Mouse (Mus musculus) kidney, adult 2 months (tissue): ENCODE results near the gene H2-Q1. TPM values are rescaled to one million over a fixed set of nuclear protein-coding genes. Genes with fewer than 3 reads are reported as not detected.
"Not testable (repeated sequence)": the region's sequence is repeated elsewhere in the genome, so short reads cannot be mapped to it uniquely, and the experiment has no call there.

ENCODE experiments used
- DNase-seq: peaks from one replicate; pipeline ENCODE4 v3.0.0; 2021
- H3K27ac ChIP-seq: fragments of 200-500 bp; 2 replicates; pipeline ENCODE4 v1.5.1; 2012; ENCODE audit warnings: low read depth, low read length, control low read depth, inconsistent platforms; ENCODE audit not compliant: insufficient read depth
- H3K27me3 ChIP-seq: fragments of 200-500 bp; replicated peaks from 2 replicates; pipeline ENCODE4 v1.6.1; 2012; ENCODE audit warnings: mild to moderate bottlenecking, moderate library complexity, low read length, inconsistent platforms; ENCODE audit not compliant: control insufficient read depth, insufficient read depth
- H3K36me3 ChIP-seq: fragments of 200-500 bp; 2 replicates; pipeline ENCODE4 v1.6.1; 2012; ENCODE audit warnings: mild to moderate bottlenecking, moderate library complexity, low read length, inconsistent platforms; ENCODE audit not compliant: control insufficient read depth, insufficient read depth
- H3K4me1 ChIP-seq: fragments of 200-500 bp; 2 replicates; pipeline ENCODE4 v1.6.1; 2011; ENCODE audit warnings: low read length; ENCODE audit not compliant: control insufficient read depth, insufficient read depth
- H3K4me3 ChIP-seq: fragments of 200-500 bp; 2 replicates; pipeline ENCODE4 v1.5.1; 2011; ENCODE audit warnings: mild to moderate bottlenecking, low read depth, low read length, control low read depth; ENCODE audit not compliant: insufficient read depth
- CTCF ChIP-seq: fragments of 200-500 bp; conservative IDR thresholded peaks from 2 replicates; pipeline ENCODE4 v1.5.1; 2011; ENCODE audit warnings: low read depth, mild to moderate bottlenecking, control low read depth, low read length, moderate library complexity, mixed read lengths; ENCODE audit not compliant: insufficient read depth, insufficient read length
- POLR2A ChIP-seq: fragments of 200-500 bp; IDR thresholded peaks from one replicate; pipeline ENCODE4 v1.6.1; 2011; ENCODE audit warnings: low read depth, low read length, control low read depth
- WGBS: fragments of 180-500 bp; shearing (Covaris S2); methylation state at CpG from one replicate; pipeline ENCODE4 v1.1.7; 2018; 5-methylcytosine and 5-hydroxymethylcytosine counted together
- polyA plus RNA-seq: library from polyadenylated mRNA; depleted of rRNA; stranded (reverse); fragments of >200 nt; gene quantifications from 2 replicates; pipeline ENCODE4 v1.2.3, GENCODE M21; 2012

Gene H2-Q1
- polyA plus RNA-seq, 1 experiment: 0.03 TPM

DNA sequence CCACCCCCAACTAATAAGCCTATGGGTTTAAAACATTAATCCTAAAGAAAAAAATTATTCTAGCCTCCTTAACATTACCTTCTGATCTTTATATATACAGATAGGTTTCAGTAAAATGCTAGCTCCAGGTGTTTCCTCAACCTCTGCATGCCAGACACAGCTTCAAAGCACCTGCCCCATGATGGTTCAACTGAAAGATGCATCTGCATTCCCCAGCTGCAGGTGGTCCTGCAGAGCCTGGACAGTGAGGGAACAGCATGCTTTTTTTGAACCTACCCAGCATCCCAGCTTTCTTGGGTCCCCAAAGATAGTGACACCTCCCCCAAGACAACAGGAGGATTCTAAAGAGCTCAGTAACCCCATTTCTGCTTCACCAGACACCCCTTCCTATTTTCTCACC, 1.5 kb upstream of the H2-Q1 start:
- Histone ChIP-seq H3K27me3 (no peaks in the 10 kb centered on the region; the same call in 1 of the 2 replicates), H3K36me3 (no peaks in the 10 kb centered on the region), H3K4me1 (no peaks in the 10 kb centered on the region), H3K27ac (no peak overlapping the region), H3K4me3 (no peak overlapping the region)
- DNase-seq: no peak
- TF ChIP-seq POLR2A (no peak), CTCF (no peak)

DNA sequence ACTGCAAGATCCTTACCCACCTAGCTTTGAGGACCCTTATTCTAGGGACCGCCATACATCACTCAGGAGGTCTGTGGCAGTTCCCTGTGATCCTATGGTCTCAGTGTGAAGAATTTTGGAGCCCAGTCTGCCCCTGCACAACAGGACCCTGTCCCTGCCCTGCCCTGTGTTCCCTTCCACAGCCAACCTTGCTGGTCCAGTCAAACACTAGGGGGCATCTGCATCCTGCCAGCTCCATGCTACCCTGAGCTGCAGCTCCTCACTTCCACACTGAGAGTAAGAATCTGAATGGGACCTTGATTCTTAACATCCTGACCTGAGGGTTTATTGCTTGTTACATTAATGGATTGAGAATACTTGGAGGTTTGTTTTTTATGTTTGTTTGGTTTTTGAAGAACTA, 4.9 kb downstream of the H2-Q1 start:
- H3K27me3 ChIP-seq, H3K4me3 ChIP-seq, H3K4me1 ChIP-seq, H3K27ac ChIP-seq, DNase-seq, H3K36me3 ChIP-seq: not testable (repeated sequence)
- 87% methylated on average over 1 of the region's 1 CpGs for WGBS
- peak; percentile 50 for TF ChIP-seq CTCF

- not testable (repeated sequence) for DNase-seq, H3K36me3 ChIP-seq, H3K4me1 ChIP-seq, H3K27ac ChIP-seq, H3K27me3 ChIP-seq, H3K4me3 ChIP-seq
These were observed 5.8 kb downstream of the H2-Q1 start for GRCm38 (mm10) chr17:35326000-35326399.

DNA sequence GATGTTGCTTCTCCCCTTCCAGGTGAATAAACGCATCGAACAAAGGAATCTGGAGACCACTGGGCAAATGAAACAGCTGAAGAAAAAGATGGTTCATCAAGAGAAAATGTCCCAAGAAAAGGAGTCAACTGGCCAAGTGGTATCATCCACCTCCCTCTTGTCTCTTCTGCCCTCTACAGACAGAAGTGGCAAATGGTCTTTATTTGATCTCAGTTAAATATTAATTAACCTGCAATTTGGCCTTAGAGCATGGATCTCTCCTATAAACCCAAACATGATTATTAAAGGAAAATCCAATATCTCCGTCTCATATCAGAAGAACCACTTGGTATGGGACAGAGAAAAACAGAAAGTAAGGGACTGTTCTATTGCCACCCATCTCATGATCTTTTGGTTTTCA, 9.5 kb downstream of the H2-Q1 start:
- H3K27ac ChIP-seq, DNase-seq, H3K36me3 ChIP-seq, H3K4me1 ChIP-seq, H3K27me3 ChIP-seq, H3K4me3 ChIP-seq: not testable (repeated sequence)
- WGBS: 52% methylated on average over 3 of the region's 3 CpGs

DNA sequence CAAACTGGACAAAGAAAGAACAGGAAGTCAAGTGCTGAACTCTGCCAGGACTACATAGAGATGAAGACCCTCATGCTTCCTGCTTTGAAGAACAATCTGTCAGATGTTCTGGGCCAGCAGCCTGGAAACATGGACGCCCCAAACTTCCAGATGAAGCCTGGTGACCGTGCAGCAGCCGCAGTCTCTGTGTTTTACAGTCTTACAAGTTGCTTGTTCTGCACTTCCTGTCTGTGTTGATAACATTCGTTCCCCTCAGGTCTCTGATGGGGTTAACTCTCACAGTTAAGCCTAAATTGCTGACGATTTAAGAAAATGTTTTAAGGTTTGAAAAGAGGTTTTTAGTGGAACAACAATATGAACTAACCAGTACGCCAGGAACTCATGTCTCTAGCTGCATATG, 11.3 kb downstream of the H2-Q1 start:
- H3K4me1 ChIP-seq, H3K36me3 ChIP-seq, H3K4me3 ChIP-seq, H3K27ac ChIP-seq, H3K27me3 ChIP-seq: not testable (repeated sequence)
- peak; percentile 16 for DNase-seq
- WGBS: 59% methylated on average over 6 of the region's 6 CpGs

GRCm38 (mm10) chr17:35342071-35342671, 22.0 kb downstream of the H2-Q1 start, which contains the start of gene H2-Q2:
Gene H2-Q2 (plus strand): TSS chr17:35342242.
- Histone ChIP-seq H3K27me3 (peaks cover 2% of the 10 kb centered on the region), H3K27ac (no peak within 1 kb of the TSS), H3K36me3 (no peaks in the 10 kb centered on the region), H3K4me3 (peak within 1 kb of the TSS; percentile 63), H3K4me1 (no peaks in the 10 kb centered on the region)
- TF ChIP-seq POLR2A (no peak), CTCF (no peak)
- WGBS: under 1% methylated on average over 39 of the region's 40 CpGs
- DNase-seq: peak; percentile 9

DNA sequence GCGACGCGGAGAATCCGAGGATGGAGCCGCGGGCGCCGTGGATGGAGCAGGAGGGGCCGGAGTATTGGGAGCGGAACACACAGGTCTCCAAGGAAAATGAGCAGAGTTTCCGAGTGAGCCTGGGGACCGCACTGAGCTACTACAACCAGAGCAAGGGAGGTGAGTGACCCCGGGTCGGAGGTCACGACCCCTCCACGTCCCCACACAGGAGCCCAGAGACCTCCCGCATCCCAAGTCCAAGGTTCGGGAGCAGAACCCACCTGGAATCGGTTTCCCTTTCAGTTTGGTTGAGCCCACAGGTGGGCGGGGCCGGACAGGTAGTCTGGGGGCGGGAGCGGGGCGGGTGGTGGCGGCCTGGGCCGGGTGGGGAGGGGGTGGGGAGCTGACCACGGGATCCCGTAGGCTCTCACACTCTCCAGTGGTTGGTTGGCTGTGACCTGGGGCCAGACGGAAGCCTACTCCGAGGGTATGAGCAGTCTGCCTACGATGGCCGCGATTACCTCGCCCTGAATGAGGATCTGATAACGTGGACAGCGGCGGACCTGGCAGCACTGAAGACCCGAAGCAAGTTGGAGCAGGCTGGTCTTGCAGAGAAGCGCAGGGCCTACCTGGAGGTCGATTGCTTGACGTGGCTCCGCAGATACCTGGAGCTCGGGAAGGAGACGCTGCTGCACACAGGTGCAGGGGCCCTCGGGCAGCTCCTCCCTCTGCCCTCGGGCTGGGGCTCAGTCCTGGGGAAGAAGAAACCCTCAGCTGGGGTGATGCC, 22.7 kb downstream of the H2-Q1 start:
- no peak for TF ChIP-seq POLR2A
- no peak for TF ChIP-seq CTCF

DNA sequence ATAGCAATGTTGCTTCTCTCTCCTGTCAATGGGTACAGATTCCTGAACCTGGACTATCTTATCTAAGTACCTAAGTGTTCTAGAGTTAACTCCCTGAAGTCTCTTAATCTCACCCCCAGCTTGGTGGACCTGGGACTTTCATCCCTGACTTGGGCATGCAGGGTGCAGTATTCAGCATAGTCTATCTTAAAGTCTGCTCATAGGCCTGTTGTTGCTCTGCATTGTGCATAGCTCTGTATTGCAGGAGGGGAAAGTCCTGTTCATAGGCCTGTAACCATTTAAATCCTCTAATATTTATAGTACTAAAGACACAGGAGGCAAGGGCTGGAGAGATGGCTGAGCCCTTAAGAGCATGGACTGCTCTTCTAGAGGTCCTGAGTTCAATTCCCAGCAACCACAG, 27.5 kb downstream of the H2-Q1 start:
- not testable (repeated sequence) for H3K27me3 ChIP-seq, H3K4me1 ChIP-seq, DNase-seq, H3K36me3 ChIP-seq, H3K27ac ChIP-seq, H3K4me3 ChIP-seq

More for the DNA sequence above, 22.7 kb downstream of the H2-Q1 start:
- DNase-seq: peak; percentile 8
- no peak overlapping the region for H3K27ac ChIP-seq
- H3K36me3 ChIP-seq: no peaks in the 10 kb centered on the region
- H3K4me1 ChIP-seq: no peaks in the 10 kb centered on the region
- peak overlapping the region; percentile 63 for H3K4me3 ChIP-seq
- WGBS: 4% methylated on average over 46 of the region's 46 CpGs
- H3K27me3 ChIP-seq: peaks cover 2% of the 10 kb centered on the region

DNA sequence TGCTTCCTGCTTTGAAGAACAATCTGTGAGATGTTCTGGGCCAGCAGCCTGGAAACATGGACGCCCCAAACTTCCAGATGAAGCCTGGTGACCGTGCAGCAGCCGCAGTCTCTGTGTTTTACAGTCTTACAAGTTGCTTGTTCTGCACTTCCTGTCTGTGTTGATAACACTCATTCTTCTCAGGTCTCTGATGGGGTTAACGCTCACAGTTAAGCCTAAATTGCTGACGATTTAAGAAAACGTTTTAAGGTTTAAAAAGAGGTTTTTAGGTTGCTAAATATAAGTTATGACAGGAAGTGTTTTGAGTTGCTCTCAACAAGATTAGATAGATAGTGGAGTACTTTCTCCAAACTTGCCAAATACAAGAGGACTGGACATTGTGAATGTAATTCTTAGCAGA, 33.1 kb downstream of the H2-Q1 start:
- H3K4me1 ChIP-seq, H3K36me3 ChIP-seq, H3K27me3 ChIP-seq, H3K27ac ChIP-seq, DNase-seq, H3K4me3 ChIP-seq: not testable (repeated sequence)
- WGBS: 45% methylated on average over 6 of the region's 6 CpGs
